Mouse (Mus musculus) left cerebral cortex, postnatal 25 days (tissue): Measurements from ENCODE around the gene Hmgcr. TPM values are rescaled to one million over a fixed set of nuclear protein-coding genes. Genes with fewer than 3 reads are reported as not detected.

Experiments
- total RNA-seq, 2 experiments: library from RNA; stranded (reverse); gene quantifications; 2 replicates each; pipeline ENCODE4 v1.2.3; 2021

Gene Hmgcr
- total RNA-seq, 2 experiments from 2014 or later: 165 to 168 TPM

Other genes with a start within 250 kb of the Hmgcr start
- under 1 TPM; 0.21 to 0.23 TPM for gene Ankdd1b, start 199.7 kb downstream of the Hmgcr start, total RNA-seq
- not detected for gene Gm17622, start 180.2 kb downstream of the Hmgcr start, total RNA-seq
- 10 to 100 TPM in 1 of 2 experiments, 1 to 10 TPM in 1; 9.0 to 12.9 TPM for gene Polk, start 128.4 kb downstream of the Hmgcr start, total RNA-seq
- 10 to 100 TPM; 62.3 to 63.7 TPM for gene Col4a3bp, start 128.3 kb downstream of the Hmgcr start, total RNA-seq
- under 1 TPM; 0.23 to 0.25 TPM for gene Ankrd31, start 77.3 kb upstream of the Hmgcr start, total RNA-seq